Mouse (Mus musculus): ENCODE measurements around the gene Snn.

Snn gene

GRCm38 (mm10) chr16:11060645-11061044, at the start of gene Snn:
TSS of gene Snn (plus strand) at chr16:11060945.
- WGBS, result 94% methylated on average over 4 of the region's 4 CpGs

- WGBS, result 88% methylated on average over 2 of the region's 2 CpGs
Measured at GRCm38 (mm10) chr16:11011206-11011605, 49.5 kb upstream of the Snn start.

DNA sequence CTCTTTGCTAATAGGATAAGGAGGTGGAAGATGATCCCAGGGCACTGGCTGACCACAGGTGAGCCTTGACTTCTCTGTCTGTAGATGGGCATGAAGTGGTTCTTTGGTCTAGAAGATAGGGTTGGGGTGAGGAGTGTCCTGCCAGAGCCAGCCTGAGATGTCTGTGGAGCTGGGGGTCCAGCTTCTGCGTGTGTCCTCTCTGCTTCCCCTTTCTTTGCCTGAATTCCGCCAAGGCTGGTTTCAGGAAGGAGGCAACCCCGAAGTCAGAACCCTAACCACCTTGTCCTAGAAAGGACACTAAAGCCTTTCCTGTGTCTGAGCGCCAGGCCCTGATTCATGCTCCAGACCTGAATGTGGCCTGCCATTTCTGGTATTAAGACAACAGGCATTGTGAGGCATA, 48.8 kb upstream of the Snn start:
- WGBS, result 90% methylated on average over 4 of the region's 4 CpGs

- 62% methylated on average over 11 of the region's 11 CpGs for WGBS
Measured at GRCm38 (mm10) chr16:11012571-11013463, 47.9 kb upstream of the Snn start.

DNA sequence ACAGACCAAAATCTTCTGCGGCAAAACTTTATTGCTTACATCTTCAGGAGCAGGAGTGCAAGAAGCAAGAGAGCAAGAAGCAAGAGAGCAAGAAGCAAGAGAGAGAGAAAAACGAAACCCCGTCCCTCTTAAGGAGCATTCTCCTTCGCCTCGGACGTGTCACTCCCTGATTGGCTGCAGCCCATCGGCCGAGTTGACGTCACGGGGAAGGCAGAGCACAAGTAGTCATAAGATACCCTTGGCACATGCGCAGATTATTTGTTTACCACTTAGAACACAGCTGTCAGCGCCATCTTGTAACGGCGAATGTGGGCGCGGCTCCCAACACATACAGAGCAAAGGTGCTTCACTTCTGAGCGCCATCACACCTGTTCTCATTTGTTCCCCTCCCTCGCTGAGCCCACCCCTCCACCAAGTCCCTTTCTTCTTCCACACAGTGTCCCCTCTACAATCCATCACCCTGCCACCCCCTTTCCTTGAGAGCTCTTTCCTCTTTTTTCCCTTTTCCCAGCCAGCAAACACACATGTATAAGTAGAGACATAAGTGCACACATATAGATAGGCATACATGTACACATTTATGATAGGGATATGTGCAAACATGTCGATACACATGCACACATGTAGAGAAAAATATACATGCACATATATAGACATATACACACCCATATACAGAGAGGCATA, 47.1 kb upstream of the Snn start:
- 86% methylated on average over 15 of the region's 19 CpGs for WGBS

DNA sequence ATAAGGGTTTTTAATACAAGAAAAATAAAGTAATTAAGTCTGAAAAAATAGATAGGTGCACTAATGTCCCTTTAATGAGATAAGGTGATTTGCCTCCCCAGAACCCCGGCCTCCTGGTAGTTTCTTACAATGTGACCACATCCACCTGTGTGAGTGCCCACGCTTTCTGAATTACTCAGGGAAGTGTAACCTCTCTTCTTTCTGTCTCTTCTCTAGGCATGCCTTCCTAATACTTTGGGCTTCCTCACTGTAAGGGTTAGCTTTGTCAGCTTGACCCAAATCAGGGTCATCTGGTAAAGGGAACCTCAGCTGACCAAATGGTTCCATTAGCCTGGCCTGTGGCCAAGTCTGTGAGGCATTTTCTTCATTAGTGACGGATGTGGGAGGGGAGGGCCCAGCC, 46.3 kb upstream of the Snn start:
- WGBS, result 87% methylated on average over 3 of the region's 3 CpGs

GRCm38 (mm10) chr16:11016353-11016752, 44.4 kb upstream of the Snn start:
- WGBS, result 55% methylated on average over 4 of the region's 4 CpGs

DNA sequence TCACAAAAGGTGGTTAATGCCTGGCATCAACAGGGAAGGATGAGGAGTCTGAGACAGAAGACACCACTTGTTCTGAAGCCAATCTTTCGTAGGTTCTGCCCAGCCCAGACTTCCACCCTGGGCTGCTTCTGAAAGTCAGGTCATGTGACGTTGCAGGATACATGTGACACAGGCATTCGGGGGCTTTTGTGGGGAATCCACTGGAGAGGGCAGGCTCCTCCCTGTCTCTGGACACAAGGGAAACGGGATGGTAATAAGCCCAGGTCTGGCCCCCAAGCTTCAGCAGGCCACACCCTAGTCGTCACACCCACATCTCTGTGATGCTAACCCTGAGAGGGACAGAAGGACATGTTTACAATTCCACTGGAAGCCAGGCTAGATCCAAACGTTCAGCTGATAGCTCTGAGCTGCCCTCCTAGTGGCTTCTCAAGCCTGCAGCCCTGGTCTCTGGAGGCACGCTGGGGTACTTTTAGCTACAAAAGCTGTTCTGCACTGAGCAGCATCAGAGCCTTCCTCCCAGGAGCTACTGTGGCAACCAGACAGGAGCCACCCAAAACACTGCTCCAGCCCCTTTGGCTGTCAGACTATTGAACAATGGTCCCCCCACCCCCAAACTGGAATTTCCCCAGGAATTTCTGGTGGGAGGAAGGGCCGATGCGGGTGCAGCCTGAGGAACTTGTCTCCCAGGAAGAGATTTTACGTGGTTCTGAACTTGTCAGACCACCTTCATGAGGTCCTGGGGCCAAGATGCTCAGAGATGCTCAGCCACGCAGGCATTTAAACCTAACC, 42.7 kb upstream of the Snn start:
- 75% methylated on average over 11 of the region's 11 CpGs for WGBS

GRCm38 (mm10) chr16:11021403-11022112, 39.2 kb upstream of the Snn start:
- WGBS, result 62% methylated on average over 3 of the region's 3 CpGs

GRCm38 (mm10) chr16:11022113-11022489, 38.6 kb upstream of the Snn start:
- 78% methylated on average over 4 of the region's 4 CpGs for WGBS

DNA sequence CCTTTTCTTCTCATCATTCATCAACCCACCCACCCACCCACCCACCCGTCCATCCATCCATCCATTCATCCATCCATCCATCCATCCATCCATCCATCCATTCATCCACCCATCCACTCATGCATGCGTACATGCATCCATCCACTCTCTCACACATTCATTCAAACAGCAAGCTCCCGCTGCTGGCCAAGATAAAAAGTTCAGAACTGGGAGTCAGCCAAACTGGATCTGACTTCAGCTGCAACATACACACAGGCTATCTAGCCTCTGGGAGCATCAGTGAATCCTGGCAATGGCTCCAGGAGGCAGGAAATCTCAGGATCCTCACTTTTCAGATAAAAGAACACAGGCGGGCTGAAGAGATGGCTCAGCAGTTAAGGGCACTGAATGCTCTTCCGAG, 37.1 kb upstream of the Snn start:
- 79% methylated on average over 5 of the region's 5 CpGs for WGBS

GRCm38 (mm10) chr16:11024841-11025240, 35.9 kb upstream of the Snn start:
- WGBS, result 62% methylated on average over 3 of the region's 3 CpGs

- 89% methylated on average over 7 of the region's 7 CpGs for WGBS
Measured at GRCm38 (mm10) chr16:11028206-11028605, 32.5 kb upstream of the Snn start.

GRCm38 (mm10) chr16:11030844-11031243, 29.9 kb upstream of the Snn start:
- 97% methylated on average over 4 of the region's 4 CpGs for WGBS

DNA sequence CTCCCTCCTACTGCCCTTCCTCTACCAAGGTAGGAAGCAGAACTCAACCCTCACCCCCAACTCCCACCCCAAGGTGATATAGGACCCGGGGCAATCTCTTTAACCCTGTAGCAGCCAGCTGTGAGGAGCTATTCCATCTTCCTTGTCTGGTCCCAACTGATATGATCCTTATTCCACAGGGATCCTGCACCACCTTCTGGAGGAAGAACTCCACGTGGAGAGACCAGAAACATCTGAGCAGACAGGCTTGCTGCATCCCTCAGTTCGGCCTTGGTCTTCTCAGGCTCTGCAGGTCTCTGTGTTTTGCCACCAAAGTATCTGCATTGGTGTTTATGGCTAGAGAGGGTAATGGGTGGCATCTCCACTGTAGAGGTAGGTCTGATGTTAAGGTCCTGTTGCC, 29.4 kb upstream of the Snn start:
- WGBS, result 44% methylated on average over 3 of the region's 3 CpGs

DNA sequence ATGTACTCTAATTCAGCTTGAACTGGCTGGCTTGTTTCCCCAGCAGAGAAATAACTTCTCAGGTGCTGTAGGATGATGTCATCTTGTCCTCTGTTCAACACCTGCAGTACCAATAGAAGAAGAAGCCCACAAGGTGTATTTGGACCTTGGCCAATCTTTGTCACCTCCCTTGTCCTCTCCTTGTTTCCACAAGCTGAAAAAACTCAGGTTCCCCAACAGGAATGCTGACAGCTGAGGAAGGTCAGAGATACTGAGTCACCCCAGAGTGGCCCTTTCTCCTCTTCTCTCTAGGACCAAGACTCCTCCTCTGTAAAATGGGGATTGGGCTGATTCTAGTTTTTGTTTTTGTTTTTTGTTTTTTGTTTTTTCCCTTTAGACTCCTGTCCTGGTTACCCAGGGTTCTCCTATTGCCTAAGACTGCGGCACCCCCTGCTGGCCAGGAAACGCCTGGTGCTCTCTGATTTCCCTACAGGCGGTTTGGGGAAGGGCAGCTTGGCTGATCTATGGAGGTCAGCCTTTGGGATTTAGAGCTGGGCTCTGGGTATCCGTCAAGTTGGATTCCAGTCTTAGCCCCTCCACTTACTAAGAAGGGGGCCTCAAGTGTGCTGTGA, 26.4 kb upstream of the Snn start:
- 13% methylated on average over 4 of the region's 4 CpGs for WGBS

DNA sequence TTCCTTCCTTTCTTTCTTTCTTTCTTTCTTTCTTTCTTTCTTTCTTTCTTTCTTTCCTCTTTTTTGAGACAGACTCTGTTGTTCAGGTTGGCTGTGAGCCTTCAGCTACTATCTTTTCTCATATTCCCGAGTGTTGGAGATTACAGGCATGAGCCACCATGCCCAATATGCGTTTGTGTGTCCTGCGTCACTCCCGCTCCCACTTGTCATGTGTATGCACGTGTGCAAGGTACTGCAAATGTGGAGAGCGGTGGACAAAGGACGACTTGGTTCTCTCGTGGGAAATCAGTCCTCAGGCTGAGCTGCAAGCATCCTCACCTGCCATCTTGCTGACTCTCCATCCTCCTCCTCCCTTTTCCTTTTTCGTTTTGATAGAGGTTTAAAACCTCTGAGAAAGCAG, 25.5 kb upstream of the Snn start:
- WGBS, result 87% methylated on average over 9 of the region's 9 CpGs

DNA sequence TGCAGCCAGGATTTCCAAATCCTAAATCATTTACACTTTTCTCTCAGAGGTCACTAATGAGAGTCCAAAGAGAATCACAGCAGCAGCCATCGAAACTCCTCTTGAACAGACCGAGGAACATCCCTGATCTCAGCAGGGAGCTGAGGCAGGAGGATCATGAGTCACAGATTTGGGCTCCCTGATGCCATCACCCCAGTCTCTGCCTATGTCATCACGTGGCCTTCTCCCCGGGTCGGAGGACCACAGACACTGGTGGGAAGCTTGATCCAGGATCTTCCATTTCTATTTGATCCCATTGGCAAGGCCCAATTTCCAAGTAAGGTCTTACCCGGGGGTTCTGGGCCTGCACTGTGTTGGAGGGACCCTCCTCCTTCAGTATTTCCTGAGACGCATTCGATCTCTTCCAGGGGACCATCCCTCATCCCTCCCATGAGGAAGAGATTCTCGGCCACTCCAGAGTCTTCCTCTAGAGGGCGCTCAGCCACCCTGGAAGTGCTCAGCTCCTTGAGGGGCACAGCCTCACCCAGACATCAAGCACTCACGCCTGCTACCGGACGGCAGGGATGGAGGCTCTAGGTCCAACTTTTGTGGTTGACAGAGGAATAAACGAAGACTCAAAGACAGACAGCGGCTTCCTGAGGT, 24.8 kb upstream of the Snn start:
- WGBS, result 32% methylated on average over 15 of the region's 15 CpGs

- 91% methylated on average over 2 of the region's 2 CpGs for WGBS
Measured at GRCm38 (mm10) chr16:11040603-11041002, 20.1 kb upstream of the Snn start.

GRCm38 (mm10) chr16:11043239-11043638, 17.5 kb upstream of the Snn start:
- WGBS, result 85% methylated on average over 5 of the region's 5 CpGs

- WGBS, result 80% methylated on average over 7 of the region's 7 CpGs
Measured at GRCm38 (mm10) chr16:11046437-11046836, 14.3 kb upstream of the Snn start.

Measured in cerebral cortex, adult 2 months (tissue).